Mouse (Mus musculus) B cell, adult 67 days (primary cell): ENCODE measurements around the gene Kif2a. TPM values are rescaled to one million over a fixed set of nuclear protein-coding genes. Genes with fewer than 3 reads are reported as not detected.

Source experiments
- total RNA-seq, 2 experiments: library from RNA; stranded (reverse); gene quantifications; 4 replicates each; pipeline ENCODE4 v1.2.4; 2023

The Kif2a gene
- total RNA-seq = 10 to 100 TPM; 44.5 to 56.7 TPM

GRCm38 (mm10) chr13:107021461-107022265 lies at the start of gene Kif2a:
Kif2a (minus strand) TSS chr13:107022126.

GRCm38 (mm10) chr13:106946594-106947540 lies 75.1 kb downstream of the Kif2a start, which contains the start of gene Dimt1:
Dimt1 (plus strand) TSS chr13:106947127.

GRCm38 (mm10) chr13:106936256-106937137 lies 85.4 kb downstream of the Kif2a start, which contains the start of gene Ipo11:
Ipo11 (minus strand) TSS chr13:106936958.

Other genes starting within 250 kb of the Kif2a start
- gene Ipo11, start 85.2 kb downstream of the Kif2a start, total RNA-seq = 10 to 100 TPM; 25.7 to 28.6 TPM
- 10 to 100 TPM; 26.1 to 38.4 TPM for gene Dimt1, start 75.0 kb downstream of the Kif2a start, total RNA-seq